Mouse (Mus musculus) intestine, postnatal 0 days (tissue): ENCODE results near the gene Kcnc4. TPM values are rescaled to one million over a fixed set of nuclear protein-coding genes. Genes with fewer than 3 reads are reported as not detected.

Experiments used
- ATAC-seq: fragments of 200-750 bp; cut with Nextera tagmentation; 2 replicates; pipeline ENCODE4 v1.8.0; 2017; ENCODE audit warnings: mild to moderate bottlenecking, moderate TSS enrichment, moderate library complexity
- H3K27ac ChIP-seq: fragments of 300-500 bp; sonication (generic); 2 replicates; pipeline ENCODE4 v1.5.1; 2014; ENCODE audit warnings: mild to moderate bottlenecking, low read depth, low read length, moderate library complexity
- H3K27me3 ChIP-seq: fragments of 300-500 bp; sonication (generic); replicated peaks from 2 replicates; pipeline ENCODE4 v1.6.1; 2014; ENCODE audit warnings: low read length, mixed read lengths; ENCODE audit not compliant: control insufficient read depth, insufficient read depth
- H3K36me3 ChIP-seq: fragments of 300-500 bp; sonication (generic); 2 replicates; pipeline ENCODE4 v1.6.1; 2014; ENCODE audit warnings: mild to moderate bottlenecking, moderate library complexity; ENCODE audit not compliant: control insufficient read depth, insufficient read depth
- H3K4me1 ChIP-seq: fragments of 300-500 bp; sonication (generic); replicated peaks from 2 replicates; pipeline ENCODE4 v1.6.1; 2014; ENCODE audit warnings: antibody characterized with exemption, low read length, mixed read lengths; ENCODE audit not compliant: control insufficient read depth, insufficient read depth
- H3K4me2 ChIP-seq: fragments of 300-500 bp; sonication (generic); replicated peaks from 2 replicates; pipeline ENCODE4 v1.6.1; 2014; ENCODE audit warnings: low read depth, mild to moderate bottlenecking, moderate library complexity
- H3K4me3 ChIP-seq: fragments of 300-500 bp; sonication (generic); 2 replicates; pipeline ENCODE4 v1.5.1; 2014; ENCODE audit warnings: low read depth, low read length
- H3K9ac ChIP-seq: fragments of 300-500 bp; sonication (generic); 2 replicates; pipeline ENCODE4 v1.6.1; 2014; ENCODE audit warnings: mild to moderate bottlenecking, low read depth, low read length
- H3K9me3 ChIP-seq: fragments of 300-500 bp; sonication (generic); 2 replicates; pipeline ENCODE4 v1.6.1; 2016; ENCODE audit warnings: mixed run types; ENCODE audit not compliant: control insufficient read depth
- CTCF ChIP-seq: sonication (generic); IDR thresholded peaks from 2 replicates; pipeline ENCODE4 v1.5.1; 2016; ENCODE audit warnings: low read depth, mild to moderate bottlenecking, control low read depth, antibody characterized with exemption, moderate library complexity
- WGBS: fragments of 180-500 bp; shearing (Covaris S2); extraction: QIAGEN DNeasy Blood & Tissue Kit; methylation state at CpG from one replicate; pipeline ENCODE4 v1.1.7; 2014; 5-methylcytosine and 5-hydroxymethylcytosine counted together
- polyA plus RNA-seq: library from polyadenylated mRNA; unstranded; fragments of >200 nt; fragmentation: Nextera tagmentation; extraction: Ambion mirVana; gene quantifications from 2 replicates; pipeline ENCODE4 v1.2.1, GENCODE M21; 2015

The Kcnc4 gene
- polyA plus RNA-seq, 1 experiment from 2014 or later = 0.07 TPM

GRCm38 (mm10) chr3:107412509-107412908 lies 46.8 kb downstream of the Kcnc4 start:
- Histone ChIP-seq H3K4me3 (no peak overlapping the region), H3K27ac (no peak overlapping the region), H3K4me2 (no peak overlapping the region), H3K36me3 (no peaks in the 10 kb centered on the region), H3K9me3 (no peaks in the 10 kb centered on the region), H3K9ac (no peak overlapping the region), H3K4me1 (no peaks in the 10 kb centered on the region), H3K27me3 (0 out of 2 replicates have a peak, but pooled peaks cover 9% of the 10 kb centered on the region)
- TF ChIP-seq CTCF = no peak
- no peak for ATAC-seq
- WGBS = 84% methylated on average over 8 of the region's 8 CpGs

- no peak overlapping the region for H3K9ac ChIP-seq
- no peaks in the 10 kb centered on the region for H3K36me3 ChIP-seq
- H3K4me2 ChIP-seq = no peak overlapping the region
- H3K27me3 ChIP-seq = 0 out of 2 replicates have a peak, but pooled peaks cover 9% of the 10 kb centered on the region
- no peak overlapping the region for H3K27ac ChIP-seq
- H3K4me1 ChIP-seq = no peaks in the 10 kb centered on the region
- 60% methylated on average over 4 of the region's 4 CpGs for WGBS
- no peaks in the 10 kb centered on the region for H3K9me3 ChIP-seq
- no peak overlapping the region for H3K4me3 ChIP-seq
- TF ChIP-seq CTCF = no peak
- ATAC-seq = no peak
Observed at GRCm38 (mm10) chr3:107411669-107412068, 47.7 kb downstream of the Kcnc4 start.

GRCm38 (mm10) chr3:107401401-107401800 lies 58.0 kb downstream of the Kcnc4 start:
- WGBS = 88% methylated on average over 7 of the region's 7 CpGs
- Histone ChIP-seq H3K4me1 (no peaks in the 10 kb centered on the region), H3K4me3 (no peak overlapping the region), H3K27me3 (no peaks in the 10 kb centered on the region), H3K36me3 (no peaks in the 10 kb centered on the region), H3K9ac (no peak overlapping the region), H3K4me2 (no peak overlapping the region), H3K9me3 (no peaks in the 10 kb centered on the region), H3K27ac (no peak overlapping the region)
- TF ChIP-seq CTCF = no peak
- no peak for ATAC-seq

- Histone ChIP-seq H3K4me3 (no peak overlapping the region), H3K4me2 (no peak overlapping the region), H3K9ac (no peak overlapping the region), H3K9me3 (no peaks in the 10 kb centered on the region), H3K27me3 (no peaks in the 10 kb centered on the region), H3K4me1 (no peaks in the 10 kb centered on the region), H3K36me3 (no peaks in the 10 kb centered on the region), H3K27ac (no peak overlapping the region)
- 80% methylated on average over 5 of the region's 5 CpGs for WGBS
- ATAC-seq = no peak
- TF ChIP-seq CTCF = no peak
Observed at GRCm38 (mm10) chr3:107399991-107400640, 59.2 kb downstream of the Kcnc4 start.

DNA sequence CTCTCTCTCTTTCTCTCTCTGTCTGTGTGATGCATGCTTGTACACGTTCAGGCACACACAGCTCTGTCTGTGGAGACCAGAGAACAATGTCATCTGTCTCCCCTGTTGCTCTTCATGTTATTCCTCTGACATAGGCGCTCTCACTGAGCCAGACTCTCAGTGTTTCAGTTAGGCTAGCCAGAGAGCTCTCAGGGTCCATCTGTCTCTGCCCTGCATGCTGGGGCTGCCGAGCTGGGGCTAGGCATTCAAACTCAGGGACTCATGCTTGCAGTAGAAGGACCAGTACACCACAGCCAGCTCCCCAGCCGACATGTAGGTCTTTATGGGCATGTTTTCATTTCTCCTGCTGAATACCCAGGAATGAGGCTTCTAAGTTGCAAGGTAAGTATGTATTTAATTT lies 68.2 kb downstream of the Kcnc4 start:
- H3K27ac ChIP-seq = no peak overlapping the region
- no peaks in the 10 kb centered on the region for H3K36me3 ChIP-seq
- WGBS = 50% methylated on average over 4 of the region's 4 CpGs
- no peak for ATAC-seq
- H3K4me2 ChIP-seq = no peak overlapping the region
- no peaks in the 10 kb centered on the region for H3K9me3 ChIP-seq
- H3K4me3 ChIP-seq = no peak overlapping the region
- no peak overlapping the region for H3K9ac ChIP-seq
- no peak for TF ChIP-seq CTCF
- H3K4me1 ChIP-seq = no peaks in the 10 kb centered on the region
- no peaks in the 10 kb centered on the region for H3K27me3 ChIP-seq

Other genes with a start within 250 kb of the Kcnc4 start
- gene Cym, start 237.8 kb downstream of the Kcnc4 start, polyA plus RNA-seq = 121 and 284 TPM in 2 replicates
- gene A630076J17Rik, start 228.9 kb downstream of the Kcnc4 start, polyA plus RNA-seq = 0.83 and 1.1 TPM in 2 replicates
- gene Prok1, start 219.8 kb downstream of the Kcnc4 start, polyA plus RNA-seq = 0.09 TPM in 1 of 2 replicates, not detected in the other
- 206 and 210 TPM in 2 replicates for gene Lamtor5, start 180.7 kb downstream of the Kcnc4 start, polyA plus RNA-seq
- 0.83 and 1.6 TPM in 2 replicates for gene Slc16a4, start 168.3 kb downstream of the Kcnc4 start, polyA plus RNA-seq
- 8.0 and 9.5 TPM in 2 replicates for gene Rbm15, start 125.9 kb downstream of the Kcnc4 start, polyA plus RNA-seq
- 1.7 and 2.2 TPM in 2 replicates for gene Slc6a17, start 58.5 kb upstream of the Kcnc4 start, polyA plus RNA-seq
- gene Ubl4b, start 95.5 kb upstream of the Kcnc4 start, polyA plus RNA-seq = not detected in 2 replicates
- gene Alx3, start 135.5 kb upstream of the Kcnc4 start, polyA plus RNA-seq = not detected in 2 replicates
- not detected in 2 replicates for gene Gm10961, start 171.8 kb upstream of the Kcnc4 start, polyA plus RNA-seq
- 17.8 and 18.0 TPM in 2 replicates for gene Strip1, start 172.1 kb upstream of the Kcnc4 start, polyA plus RNA-seq
- gene Ahcyl1, start 237.0 kb upstream of the Kcnc4 start, polyA plus RNA-seq = 37.8 and 39.0 TPM in 2 replicates